8 mouse cellular contexts compared by ENCODE assay signal in the genomic region with DNA sequence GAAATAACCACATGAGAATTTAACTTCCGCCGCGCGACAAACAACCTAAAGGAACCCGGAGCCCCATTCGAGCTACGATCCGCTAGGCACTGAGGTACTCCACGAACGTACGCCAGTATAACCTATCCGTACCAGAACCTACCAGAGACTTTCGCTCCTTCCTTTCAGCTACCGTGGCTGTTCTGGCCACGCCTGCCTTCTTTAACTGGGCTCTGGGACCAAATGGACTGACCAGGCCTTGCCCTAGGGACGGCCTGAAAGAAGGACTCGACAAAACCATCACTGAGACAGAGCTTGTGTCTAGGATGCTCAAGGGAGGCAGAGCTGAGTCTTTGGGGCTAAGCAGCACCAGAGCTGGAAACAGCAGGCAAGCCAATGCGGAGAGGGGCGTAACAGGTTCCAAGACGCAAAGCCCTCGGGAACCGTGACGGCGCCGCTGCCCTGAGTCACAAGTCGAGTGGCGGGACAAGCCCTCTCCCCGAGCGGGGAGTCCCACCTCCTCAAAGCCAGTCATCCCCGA. TPM values are rescaled to one million over a fixed set of nuclear protein-coding genes. Genes with fewer than 3 reads are reported as not detected.
DNase-seq lines count a peak whose midpoint lies in the region; ATAC-seq and TF ChIP-seq lines count a peak whose summit lies in the region.

No protein-coding gene starts in this region.

- H3K4me3 ChIP-seq in hindbrain, embryonic 10.5 days = peak overlapping the region; percentile 74
- peak overlapping the region; percentile 72 for H3K4me3 ChIP-seq in stomach, postnatal 0 days (ENCODE audit: low read depth, low read length)

- no peaks in the 10 kb centered on the region for H3K36me3 ChIP-seq in hindbrain, embryonic 10.5 days
- H3K36me3 ChIP-seq in stomach, postnatal 0 days (ENCODE audit: control insufficient read depth, insufficient read depth, low read length) = no peaks in the 10 kb centered on the region

- H3K9me3 ChIP-seq in hindbrain, embryonic 10.5 days = no peaks in the 10 kb centered on the region
- H3K9me3 ChIP-seq in stomach, postnatal 0 days (ENCODE audit: control insufficient read depth, low read length) = no peaks in the 10 kb centered on the region

- H3K4me1 ChIP-seq in hindbrain, embryonic 10.5 days (replicated peaks) = peaks cover 33% of the 10 kb centered on the region
- peaks cover under 1% of the 10 kb centered on the region; the same call in 1 of the 2 replicates for H3K4me1 ChIP-seq in stomach, postnatal 0 days (replicated peaks; ENCODE audit: control insufficient read depth, insufficient read depth)

- WGBS in hindbrain, embryonic 10.5 days = 1% methylated on average over 30 of the region's 30 CpGs
- 1% methylated on average over 30 of the region's 30 CpGs for WGBS in stomach, postnatal 0 days

- DNase-seq in cerebellum, adult 8-10 months = peak; percentile 52
- DNase-seq in cerebellum, adult 9-10 months = no peak
- peak; percentile 58 for DNase-seq in right cerebral cortex, postnatal 25 days
- DNase-seq in right cerebral cortex, postnatal 4 days = no peak
- no peak for DNase-seq in hindbrain, embryonic 10.5 days (ENCODE audit: low spot score)
- peak; percentile 49 for DNase-seq in lung, postnatal 36 days
- DNase-seq in stomach, postnatal 0 days (ENCODE audit: low spot score) = no peak
- DNase-seq in gastrocnemius, postnatal 25 days = no peak

- H3K27ac ChIP-seq in hindbrain, embryonic 10.5 days = peak overlapping the region; percentile 86
- H3K27ac ChIP-seq in stomach, postnatal 0 days (replicated peaks) = peak overlapping the region; percentile 74

- no peak for TF ChIP-seq EP300 in stomach, postnatal 0 days (optimal IDR thresholded peaks at IDR 0.05)

- ATAC-seq in stomach, postnatal 0 days (ENCODE audit: low FRiP score, low TSS enrichment) = peak; percentile 15

- no peak for TF ChIP-seq CTCF in stomach, postnatal 0 days (IDR thresholded peaks at IDR 0.05; ENCODE audit: low read depth)

- peak overlapping the region; percentile 69 for H3K4me2 ChIP-seq in stomach, postnatal 0 days (replicated peaks; ENCODE audit: low read depth)

- H3K27me3 ChIP-seq in hindbrain, embryonic 10.5 days (ENCODE audit: insufficient read depth, poor library complexity, severe bottlenecking) = peaks cover 59% of the 10 kb centered on the region
- H3K27me3 ChIP-seq in stomach, postnatal 0 days (ENCODE audit: control insufficient read depth, insufficient read depth, low read length) = no peaks in the 10 kb centered on the region

- peak overlapping the region; percentile 68 for H3K9ac ChIP-seq in stomach, postnatal 0 days (ENCODE audit: low read length)

RNA-seq across cellular contexts. Expression of gene Atg16l2, which starts 0.6 kb away (rescaled TPM):
- polyA plus RNA-seq in hindbrain, embryonic 10.5 days (2016; fragmentation: Nextera tagmentation; extraction: Ambion mirVana) = 13.8 and 20.1 TPM in 2 replicates
- 6.0 and 7.1 TPM in 2 replicates for polyA plus RNA-seq in stomach, postnatal 0 days (2015; fragmentation: Nextera tagmentation; extraction: Ambion mirVana)
- total RNA-seq in gastrocnemius, postnatal 25 days (2021) = 1 to 10 TPM; 6.7 to 7.4 TPM

RNA-seq across cellular contexts. Expression of gene Stard10, which starts 15.5 kb away (rescaled TPM):
- polyA plus RNA-seq in hindbrain, embryonic 10.5 days (2016; fragmentation: Nextera tagmentation; extraction: Ambion mirVana) = 9.8 and 10.4 TPM in 2 replicates
- polyA plus RNA-seq in stomach, postnatal 0 days (2015; fragmentation: Nextera tagmentation; extraction: Ambion mirVana) = 132 and 144 TPM in 2 replicates
- 10 to 100 TPM; 36.9 to 42.3 TPM for total RNA-seq in gastrocnemius, postnatal 25 days (2021)

RNA-seq across cellular contexts. Expression of gene Arap1, which starts 46.4 kb away (rescaled TPM):
- 14.7 and 19.2 TPM in 2 replicates for polyA plus RNA-seq in hindbrain, embryonic 10.5 days (2016; fragmentation: Nextera tagmentation; extraction: Ambion mirVana)
- 37.2 and 44.7 TPM in 2 replicates for polyA plus RNA-seq in stomach, postnatal 0 days (2015; fragmentation: Nextera tagmentation; extraction: Ambion mirVana)
- 10 to 100 TPM; 21.3 to 23.7 TPM for total RNA-seq in gastrocnemius, postnatal 25 days (2021)

Comparison
In these comparisons a context has a peak if more than half of its experiments do, and no peak if none do; other contexts are left out.
1. DNase-seq: peak in cerebellum, adult 8-10 months (single experiment), right cerebral cortex, postnatal 25 days (single experiment) and lung, postnatal 36 days (single experiment); none in cerebellum, adult 9-10 months (single experiment), right cerebral cortex, postnatal 4 days (single experiment), hindbrain, embryonic 10.5 days (single experiment), stomach, postnatal 0 days (single experiment) and gastrocnemius, postnatal 25 days (single experiment).
2. RNA of gene Stard10, which starts 15.5 kb away (polyA plus RNA-seq): 132 to 144 TPM in stomach, postnatal 0 days; 9.8 to 10.4 TPM in hindbrain, embryonic 10.5 days; every median in the first group is over 10 times any median in the second.